8 mouse cellular contexts compared by ENCODE assay signal in the genomic region with DNA sequence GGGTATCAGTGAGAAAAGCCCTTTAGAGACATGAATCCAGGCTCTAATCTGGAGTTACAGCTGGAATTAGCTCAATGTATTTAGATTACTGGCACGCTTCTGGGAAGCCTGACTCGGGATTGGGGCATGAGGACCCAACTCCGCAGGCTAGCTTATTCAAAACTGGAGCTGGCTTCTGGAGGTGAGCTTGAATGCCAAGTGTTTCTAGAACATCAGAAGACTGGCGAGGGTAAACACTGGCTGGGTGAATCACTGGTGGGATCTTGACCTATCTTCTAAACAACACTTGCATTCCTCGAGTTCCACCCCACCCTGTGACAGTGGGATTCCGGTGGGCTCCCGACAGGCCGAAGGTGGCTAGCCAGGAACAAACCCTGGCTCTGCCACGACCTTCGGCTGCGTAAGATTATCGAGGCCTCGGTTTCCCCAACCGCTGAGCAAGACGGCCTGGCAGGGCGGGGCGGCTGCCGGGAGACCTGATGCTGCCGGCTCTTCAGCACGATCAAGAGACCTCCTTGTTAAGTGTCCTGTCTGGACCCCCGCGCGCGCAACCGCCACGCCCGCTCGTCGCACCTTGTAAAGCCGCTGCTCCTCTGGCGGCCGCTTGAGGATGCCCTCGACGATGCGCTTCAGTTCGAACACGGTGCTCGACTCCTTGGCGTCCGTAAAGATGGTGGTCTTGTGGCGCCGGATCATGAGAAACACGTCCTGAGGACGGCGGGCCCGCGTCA. TPM values are rescaled to one million over a fixed set of nuclear protein-coding genes. Genes with fewer than 3 reads are reported as not detected.
DNase-seq lines count a peak whose midpoint lies in the region; ATAC-seq and TF ChIP-seq lines count a peak whose summit lies in the region.

No protein-coding gene starts in this region.

- peak overlapping the region; percentile 75 for H3K27ac ChIP-seq in embryonic facial prominence, embryonic 11.5 days (replicated peaks; ENCODE audit: low read depth, low read length)
- peak overlapping the region; percentile 93 for H3K27ac ChIP-seq in heart, embryonic 10.5 days
- H3K27ac ChIP-seq in neural tube, embryonic 13.5 days (replicated peaks) = peak overlapping the region; percentile 95

- H3K9me3 ChIP-seq in embryonic facial prominence, embryonic 11.5 days (replicated peaks; ENCODE audit: control insufficient read depth, low read length) = no peaks in the 10 kb centered on the region
- no peaks in the 10 kb centered on the region for H3K9me3 ChIP-seq in heart, embryonic 10.5 days
- no peaks in the 10 kb centered on the region for H3K9me3 ChIP-seq in neural tube, embryonic 13.5 days

- peaks cover 9% of the 10 kb centered on the region for H3K36me3 ChIP-seq in embryonic facial prominence, embryonic 11.5 days (replicated peaks; ENCODE audit: control insufficient read depth, insufficient read depth, low read depth, low read length)
- H3K36me3 ChIP-seq in heart, embryonic 10.5 days = peaks cover 40% of the 10 kb centered on the region
- peaks cover 39% of the 10 kb centered on the region for H3K36me3 ChIP-seq in neural tube, embryonic 13.5 days

- H3K27me3 ChIP-seq in embryonic facial prominence, embryonic 11.5 days (ENCODE audit: control insufficient read depth, insufficient read depth, low read length) = no peaks in the 10 kb centered on the region
- peaks cover 25% of the 10 kb centered on the region for H3K27me3 ChIP-seq in heart, embryonic 10.5 days (ENCODE audit: insufficient read depth, poor library complexity, severe bottlenecking)
- H3K27me3 ChIP-seq in neural tube, embryonic 13.5 days = peaks cover 28% of the 10 kb centered on the region

- H3K4me2 ChIP-seq in embryonic facial prominence, embryonic 11.5 days (ENCODE audit: low read depth, low read length) = peak overlapping the region; percentile 78
- H3K4me2 ChIP-seq in neural tube, embryonic 13.5 days = peak overlapping the region; percentile 84

- ATAC-seq in embryonic facial prominence, embryonic 11.5 days (replicated peaks; ENCODE audit: insufficient number of reproducible peaks, low FRiP score, low TSS enrichment, low read depth) = peak; percentile 69
- peak; percentile 80 for ATAC-seq in neural tube, embryonic 13.5 days (ENCODE audit: low read depth)

- TF ChIP-seq POLR2A in lung, adult 2 months (IDR thresholded peaks at IDR 0.05; ENCODE audit: borderline replicate concordance, extremely low read depth, low read depth, low read length) = 0 out of 2 replicates have a peak, but pooled peaks have one; percentile 11

- peaks cover 2% of the 10 kb centered on the region; the same call in 1 of the 2 replicates for H3K4me1 ChIP-seq in embryonic facial prominence, embryonic 11.5 days (ENCODE audit: control insufficient read depth, insufficient read depth, low read length)
- H3K4me1 ChIP-seq in heart, embryonic 10.5 days = peaks cover 5% of the 10 kb centered on the region; the same call in 1 of the 2 replicates
- no peaks in the 10 kb centered on the region for H3K4me1 ChIP-seq in lung, adult 2 months (ENCODE audit: control insufficient read depth, insufficient read depth, low read length)
- H3K4me1 ChIP-seq in neural tube, embryonic 13.5 days (replicated peaks) = peaks cover 27% of the 10 kb centered on the region

- WGBS in embryonic facial prominence, embryonic 11.5 days = under 1% methylated on average over 47 of the region's 47 CpGs
- under 1% methylated on average over 47 of the region's 47 CpGs for WGBS in heart, embryonic 10.5 days
- under 1% methylated on average over 47 of the region's 47 CpGs for WGBS in lung, adult 2 months
- WGBS in neural tube, embryonic 13.5 days = under 1% methylated on average over 47 of the region's 47 CpGs

- TF ChIP-seq CTCF in lung, adult 2 months (IDR thresholded peaks at IDR 0.05; ENCODE audit: insufficient read depth, low read length) = no peak

- peak overlapping the region; percentile 68 for H3K4me3 ChIP-seq in embryonic facial prominence, embryonic 11.5 days (ENCODE audit: low read depth, low read length)
- H3K4me3 ChIP-seq in heart, embryonic 10.5 days = peak overlapping the region; percentile 86
- H3K4me3 ChIP-seq in lung, adult 2 months (replicated peaks; ENCODE audit: extremely low read depth, low read depth, low read length) = peak overlapping the region; percentile 93
- H3K4me3 ChIP-seq in neural tube, embryonic 13.5 days = peak overlapping the region; percentile 89

- peak overlapping the region; percentile 88 for H3K9ac ChIP-seq in embryonic facial prominence, embryonic 11.5 days (replicated peaks; ENCODE audit: low read length)
- H3K9ac ChIP-seq in neural tube, embryonic 13.5 days = peak overlapping the region; percentile 90

- peak; percentile 79 for DNase-seq in A20 (ENCODE audit: low read depth, low spot score)
- peak; percentile 86 for DNase-seq in R1 (ENCODE audit: low read depth, low spot score)
- DNase-seq in embryonic facial prominence, embryonic 11.5 days (ENCODE audit: low spot score) = peak; percentile 65
- peak; percentile 85 for DNase-seq in heart, embryonic 10.5 days (ENCODE audit: low spot score)
- peak; percentile 37 to 70 for DNase-seq in kidney, postnatal 25 days
- peak; percentile 63 for DNase-seq in lung, adult 2 months
- DNase-seq in thymus, postnatal 10 days (ENCODE audit: low spot score in 2 of 2) = peak; percentile 62 to 68

RNA-seq across cellular contexts. Expression of a gene that starts 0.5 kb away (rescaled TPM):
- 1,057 and 1,139 TPM in 2 replicates for polyA plus RNA-seq in embryonic facial prominence, embryonic 11.5 days (2014; fragmentation: Nextera tagmentation; extraction: Ambion mirVana)
- polyA plus RNA-seq in heart, embryonic 10.5 days (2016; fragmentation: Nextera tagmentation; extraction: Ambion mirVana) = 907 and 984 TPM in 2 replicates
- 470 and 498 TPM in 2 replicates for polyA plus RNA-seq in lung, adult 2 months (2012; rRNA removed)
- 1,286 and 1,362 TPM in 2 replicates for polyA plus RNA-seq in neural tube, embryonic 13.5 days (2015; fragmentation: Nextera tagmentation; extraction: Ambion mirVana)

RNA-seq across cellular contexts. Expression of a gene that starts 7.4 kb away (rescaled TPM):
- polyA plus RNA-seq in embryonic facial prominence, embryonic 11.5 days (2014; fragmentation: Nextera tagmentation; extraction: Ambion mirVana) = 0.29 TPM in 1 of 2 replicates, not detected in the other
- polyA plus RNA-seq in heart, embryonic 10.5 days (2016; fragmentation: Nextera tagmentation; extraction: Ambion mirVana) = not detected in 2 replicates
- polyA plus RNA-seq in lung, adult 2 months (2012; rRNA removed) = not detected in 2 replicates
- not detected in 2 replicates for polyA plus RNA-seq in neural tube, embryonic 13.5 days (2015; fragmentation: Nextera tagmentation; extraction: Ambion mirVana)

RNA-seq across cellular contexts. Expression of a gene that starts 15.2 kb away (rescaled TPM):
- not detected in 2 replicates for polyA plus RNA-seq in embryonic facial prominence, embryonic 11.5 days (2014; fragmentation: Nextera tagmentation; extraction: Ambion mirVana)
- polyA plus RNA-seq in heart, embryonic 10.5 days (2016; fragmentation: Nextera tagmentation; extraction: Ambion mirVana) = not detected in 2 replicates
- 5.1 TPM in 1 of 2 replicates, not detected in the other for polyA plus RNA-seq in lung, adult 2 months (2012; rRNA removed)
- not detected in 2 replicates for polyA plus RNA-seq in neural tube, embryonic 13.5 days (2015; fragmentation: Nextera tagmentation; extraction: Ambion mirVana)

RNA-seq across cellular contexts. Expression of a gene that starts 15.5 kb away (rescaled TPM):
- polyA plus RNA-seq in embryonic facial prominence, embryonic 11.5 days (2014; fragmentation: Nextera tagmentation; extraction: Ambion mirVana) = 1.8 and 2.1 TPM in 2 replicates
- polyA plus RNA-seq in heart, embryonic 10.5 days (2016; fragmentation: Nextera tagmentation; extraction: Ambion mirVana) = 0.41 and 1.5 TPM in 2 replicates
- 0.66 and 0.78 TPM in 2 replicates for polyA plus RNA-seq in lung, adult 2 months (2012; rRNA removed)
- polyA plus RNA-seq in neural tube, embryonic 13.5 days (2015; fragmentation: Nextera tagmentation; extraction: Ambion mirVana) = 0.96 and 1.4 TPM in 2 replicates

RNA-seq across cellular contexts. Expression of a gene that starts 38.1 kb away (rescaled TPM):
- polyA plus RNA-seq in embryonic facial prominence, embryonic 11.5 days (2014; fragmentation: Nextera tagmentation; extraction: Ambion mirVana) = 346 and 389 TPM in 2 replicates
- polyA plus RNA-seq in heart, embryonic 10.5 days (2016; fragmentation: Nextera tagmentation; extraction: Ambion mirVana) = 342 and 505 TPM in 2 replicates
- 538 and 681 TPM in 2 replicates for polyA plus RNA-seq in lung, adult 2 months (2012; rRNA removed)
- 535 and 581 TPM in 2 replicates for polyA plus RNA-seq in neural tube, embryonic 13.5 days (2015; fragmentation: Nextera tagmentation; extraction: Ambion mirVana)

Comparison
In these comparisons a context has a peak if more than half of its experiments do, and no peak if none do; other contexts are left out.
1. Peak in every context shown above with its lines: DNase-seq, ATAC-seq, H3K4me3 ChIP-seq and H3K27ac ChIP-seq.